Mouse (Mus musculus) embryonic fibroblast, embryonic 13.5 days (primary cell): ENCODE results near the gene Ros1. TPM values are rescaled to one million over a fixed set of nuclear protein-coding genes. Genes with fewer than 3 reads are reported as not detected.

Experiments used
- H3K27ac ChIP-seq: 2 replicates; pipeline ENCODE4 v1.5.1; 2012; ENCODE audit warnings: low read length, control low read depth, inconsistent platforms; ENCODE audit not compliant: insufficient read depth
- H3K4me1 ChIP-seq: 2 replicates; pipeline ENCODE4 v1.6.1; 2011; ENCODE audit warnings: low read length; ENCODE audit not compliant: control insufficient read depth, insufficient read depth
- H3K4me3 ChIP-seq: 2 replicates; pipeline ENCODE4 v1.5.1; 2011; ENCODE audit warnings: mild to moderate bottlenecking, control low read depth, low read length; ENCODE audit not compliant: insufficient read depth
- CTCF ChIP-seq: IDR thresholded peaks from 2 replicates; pipeline ENCODE4 v1.5.1; 2011; ENCODE audit warnings: mild to moderate bottlenecking, control low read depth, low read length, moderate library complexity, borderline replicate concordance; ENCODE audit not compliant: insufficient read depth
- POLR2A ChIP-seq: IDR thresholded peaks from 2 replicates; pipeline ENCODE4 v1.6.1; 2011; ENCODE audit warnings: low read depth, mild to moderate bottlenecking, control low read depth, low read length, moderate library complexity
- polyA plus RNA-seq: library from polyadenylated mRNA; stranded (reverse); fragments of >200 nt; gene quantifications from 2 replicates; pipeline ENCODE4 v1.2.4, GENCODE M21; 2011; ENCODE audit warnings: low read depth; ENCODE audit not compliant: missing spikeins, insufficient read length

Ros1 gene
- polyA plus RNA-seq, 1 experiment: not detected

DNA sequence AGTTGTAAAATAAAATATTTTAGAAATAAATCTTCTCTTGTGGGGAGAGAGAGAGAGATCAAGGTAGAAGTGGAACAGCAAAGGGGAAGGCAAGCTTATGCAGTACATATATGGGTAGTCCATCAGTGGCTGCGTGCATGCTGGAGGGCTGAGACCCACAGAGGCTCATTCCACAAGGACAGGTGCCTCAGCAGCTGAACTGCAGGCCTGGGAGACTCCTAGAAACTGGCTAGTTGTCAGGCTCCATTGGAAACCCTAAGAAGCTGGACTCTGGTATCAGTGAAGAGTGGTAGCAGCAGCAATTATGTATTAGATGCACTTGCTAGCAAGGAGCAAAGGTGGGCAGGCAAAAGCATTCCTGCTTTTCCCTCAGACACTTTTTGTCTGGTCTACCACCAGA is 155.7 kb downstream of the Ros1 start:
- no peaks in the 10 kb centered on the region for H3K4me1 ChIP-seq
- H3K27ac ChIP-seq: no peak overlapping the region
- TF ChIP-seq POLR2A (no peak), CTCF (no peak)
- H3K4me3 ChIP-seq: no peak overlapping the region

DNA sequence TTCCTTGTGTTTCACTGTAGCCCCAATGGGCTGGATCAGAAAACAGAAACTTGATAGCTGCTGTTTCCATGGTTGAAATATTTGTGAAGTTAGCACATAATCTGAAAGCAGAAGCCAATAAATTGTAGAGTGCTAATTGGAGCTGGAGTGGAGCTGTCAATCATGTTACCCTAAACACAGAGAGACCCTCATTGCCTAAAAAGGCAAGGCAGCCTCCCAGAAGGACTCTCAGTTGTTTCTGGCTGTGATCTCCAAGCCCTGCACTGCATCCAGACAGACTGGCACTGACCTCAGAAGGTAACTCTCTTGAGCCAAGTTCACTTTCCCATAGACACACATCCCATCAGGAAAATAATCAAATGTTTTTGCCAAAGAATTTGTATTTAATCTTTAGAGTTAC is 161.3 kb downstream of the Ros1 start:
- TF ChIP-seq POLR2A: no peak
- no peak for TF ChIP-seq CTCF

DNA sequence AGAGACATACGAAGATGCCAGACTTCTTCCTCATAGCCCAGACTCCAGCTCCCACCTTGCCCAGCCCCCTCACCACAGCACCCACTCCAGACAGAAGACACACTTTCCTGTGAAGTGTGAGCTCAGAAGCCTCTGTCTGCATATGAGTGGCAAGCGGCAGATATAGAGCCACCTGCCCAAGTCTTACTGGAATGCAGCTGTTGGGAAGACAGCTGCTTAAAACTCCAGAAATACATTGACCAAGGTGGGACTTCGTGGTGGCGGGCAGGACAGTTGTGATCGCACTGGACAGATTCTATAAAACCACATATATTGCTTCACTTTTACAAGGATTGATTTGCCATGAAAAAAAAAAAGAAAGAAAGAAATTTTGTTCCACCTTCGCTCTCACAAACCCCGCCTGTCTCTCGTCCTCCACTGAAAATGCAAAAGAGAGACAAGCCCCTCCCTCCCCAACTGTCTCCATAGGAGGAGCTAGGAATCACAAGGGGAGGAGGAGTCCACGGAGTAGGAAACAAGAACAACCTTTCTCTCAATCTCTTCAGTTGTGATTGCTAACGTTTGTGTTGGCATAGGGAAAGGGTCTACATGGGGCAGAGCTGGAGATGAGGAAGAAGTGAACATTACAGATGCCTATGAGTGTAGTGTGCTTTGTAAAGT is 165.5 kb downstream of the Ros1 start:
- Histone ChIP-seq H3K4me3 (no peak overlapping the region), H3K27ac (no peak overlapping the region), H3K4me1 (no peaks in the 10 kb centered on the region)
- TF ChIP-seq POLR2A: no peak
- TF ChIP-seq CTCF: no peak

More for the DNA sequence above, 161.3 kb downstream of the Ros1 start:
- Histone ChIP-seq H3K27ac (no peak overlapping the region), H3K4me1 (no peaks in the 10 kb centered on the region), H3K4me3 (no peak overlapping the region)

GRCm38 (mm10) chr10:52028561-52029370 is 166.3 kb downstream of the Ros1 start:
- H3K4me1 ChIP-seq: no peaks in the 10 kb centered on the region
- no peak overlapping the region for H3K27ac ChIP-seq
- H3K4me3 ChIP-seq: no peak overlapping the region
- no peak for TF ChIP-seq POLR2A
- TF ChIP-seq CTCF: no peak

- Histone ChIP-seq H3K4me3 (peak overlapping the region; percentile 17; the same call in 1 of the 2 replicates), H3K4me1 (no peaks in the 10 kb centered on the region), H3K27ac (no peak overlapping the region)
- TF ChIP-seq POLR2A (no peak), CTCF (no peak)
Measured at GRCm38 (mm10) chr10:52027161-52028035, 167.6 kb downstream of the Ros1 start.

GRCm38 (mm10) chr10:52025821-52026220 is 169.2 kb downstream of the Ros1 start:
- Histone ChIP-seq H3K27ac (no peak overlapping the region), H3K4me1 (no peaks in the 10 kb centered on the region), H3K4me3 (no peak overlapping the region)
- TF ChIP-seq POLR2A (no peak), CTCF (no peak)

DNA sequence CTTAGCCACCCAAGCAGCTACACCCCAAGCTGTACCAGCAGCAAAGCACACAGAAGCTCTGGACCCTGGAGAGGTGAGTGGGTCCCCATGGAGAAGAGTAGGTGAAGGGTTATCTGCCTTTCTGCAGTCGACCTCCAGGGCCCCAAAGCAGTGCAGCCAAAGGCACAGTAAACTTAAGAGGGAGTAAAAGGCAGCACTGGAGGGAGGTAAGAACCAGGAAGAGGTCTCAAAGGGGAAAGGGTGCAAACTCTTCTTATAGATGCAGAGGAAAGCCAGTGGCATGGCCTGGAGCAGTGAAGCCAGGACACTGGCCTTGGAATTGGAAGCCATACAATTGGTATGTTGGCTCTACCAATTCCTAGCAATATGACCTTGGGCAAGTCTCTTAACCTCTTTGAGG is 169.8 kb downstream of the Ros1 start:
- Histone ChIP-seq H3K4me1 (no peaks in the 10 kb centered on the region), H3K4me3 (no peak overlapping the region), H3K27ac (no peak overlapping the region)
- TF ChIP-seq POLR2A (no peak), CTCF (no peak)

GRCm38 (mm10) chr10:52024053-52024410 is 171.0 kb downstream of the Ros1 start:
- no peak for TF ChIP-seq CTCF
- no peak for TF ChIP-seq POLR2A
- Histone ChIP-seq H3K4me1 (no peaks in the 10 kb centered on the region), H3K4me3 (no peak overlapping the region)

GRCm38 (mm10) chr10:52023213-52024052 is 171.6 kb downstream of the Ros1 start:
- no peaks in the 10 kb centered on the region for H3K4me1 ChIP-seq
- H3K4me3 ChIP-seq: no peak overlapping the region
- no peak overlapping the region for H3K27ac ChIP-seq
- TF ChIP-seq POLR2A (no peak), CTCF (no peak)

More at GRCm38 (mm10) chr10:52024053-52024410, 171.0 kb downstream of the Ros1 start:
- no peak overlapping the region for H3K27ac ChIP-seq
